Mouse (Mus musculus): ENCODE measurements at regions not wholly inside any gene's neighbourhood (a gene's known extent, or its start where the extent isn't known, plus 50 kb on each side); places are given as distances from the start of the nearest gene placed in this dataset.

- H3K27ac ChIP-seq (ENCODE audit: insufficient read depth, low read length) = no peak overlapping the region
- H3K36me3 ChIP-seq (ENCODE audit: control insufficient read depth, insufficient read depth, low read length, poor library complexity, severe bottlenecking) = no peaks in the 10 kb centered on the region
- no peak overlapping the region for H3K9ac ChIP-seq (ENCODE audit: low read depth, poor library complexity, severe bottlenecking)
- no peak for TF ChIP-seq EP300 (IDR thresholded peaks at IDR 0.05; ENCODE audit: insufficient read depth, low read depth, low read length)
- TF ChIP-seq POLR2A (IDR thresholded peaks at IDR 0.05; ENCODE audit: insufficient read depth, low read length) = no peak
- TF ChIP-seq CTCF (IDR thresholded peaks at IDR 0.05; ENCODE audit: low read depth, low read length) = no peak
- peaks cover 2% of the 10 kb centered on the region; the same call in 1 of the 2 replicates for H3K9me3 ChIP-seq (replicated peaks; ENCODE audit: control insufficient read depth, insufficient read depth, low read length, poor library complexity, severe bottlenecking)
- no peaks in the 10 kb centered on the region for H3K27me3 ChIP-seq (ENCODE audit: control insufficient read depth, insufficient read depth, low read length, poor library complexity, severe bottlenecking)
- no peaks in the 10 kb centered on the region for H3K4me1 ChIP-seq (ENCODE audit: control insufficient read depth, insufficient read depth, low read length)
- no peak overlapping the region for H3K4me3 ChIP-seq (ENCODE audit: low read depth, low read length)
These were observed 631.0 kb upstream of the Fam160b2 start for GRCm38 (mm10) chr14:71230484-71231188.

GRCm38 (mm10) chr14:71229955-71230354 lies 630.3 kb upstream of the Fam160b2 start:
- Histone ChIP-seq H3K27me3 (ENCODE audit: control insufficient read depth, insufficient read depth, low read length, poor library complexity, severe bottlenecking) (no peaks in the 10 kb centered on the region), H3K4me3 (ENCODE audit: low read depth, low read length) (no peak overlapping the region), H3K27ac (ENCODE audit: insufficient read depth, low read length) (no peak overlapping the region), H3K36me3 (ENCODE audit: control insufficient read depth, insufficient read depth, low read length, poor library complexity, severe bottlenecking) (no peaks in the 10 kb centered on the region), H3K9me3 (replicated peaks; ENCODE audit: control insufficient read depth, insufficient read depth, low read length, poor library complexity, severe bottlenecking) (peaks cover 2% of the 10 kb centered on the region; the same call in 1 of the 2 replicates), H3K4me1 (ENCODE audit: control insufficient read depth, insufficient read depth, low read length) (no peaks in the 10 kb centered on the region), H3K9ac (ENCODE audit: low read depth, poor library complexity, severe bottlenecking) (no peak overlapping the region)
- TF ChIP-seq EP300 (IDR thresholded peaks at IDR 0.05; ENCODE audit: insufficient read depth, low read depth, low read length) (no peak), POLR2A (IDR thresholded peaks at IDR 0.05; ENCODE audit: insufficient read depth, low read length) (no peak), CTCF (IDR thresholded peaks at IDR 0.05; ENCODE audit: low read depth, low read length) (no peak)

DNA sequence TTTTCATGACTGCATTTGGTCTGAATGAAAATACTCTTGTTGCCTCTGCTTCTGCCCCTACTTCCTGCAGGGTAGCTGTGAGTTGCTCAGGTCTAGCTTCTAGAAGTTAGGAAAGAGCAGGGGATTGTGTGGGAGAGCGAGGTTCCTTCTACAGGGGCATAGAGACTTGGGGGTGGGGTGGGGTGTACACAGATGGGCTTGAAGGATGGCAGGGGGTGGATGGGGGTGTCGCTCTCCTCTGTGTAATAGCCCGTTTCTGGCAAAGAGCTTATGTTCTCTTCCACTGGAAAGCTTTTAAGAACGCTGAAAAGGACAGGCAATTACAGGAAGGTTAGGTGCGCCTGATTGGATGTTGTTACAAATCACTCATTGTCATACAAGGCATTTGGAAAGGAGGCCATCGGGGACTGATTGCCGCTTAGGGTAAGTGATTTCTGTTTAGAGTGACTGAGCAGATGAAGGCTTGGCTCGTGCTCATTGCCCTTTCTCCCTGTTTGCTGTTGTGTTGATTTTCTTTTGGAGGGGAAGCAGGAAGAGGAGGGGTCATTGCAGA lies 629.3 kb upstream of the Fam160b2 start:
- H3K9me3 ChIP-seq (replicated peaks; ENCODE audit: control insufficient read depth, insufficient read depth, low read length, poor library complexity, severe bottlenecking) = peaks cover 6% of the 10 kb centered on the region; the same call in 1 of the 2 replicates
- H3K27ac ChIP-seq (ENCODE audit: insufficient read depth, low read length) = no peak overlapping the region
- H3K4me1 ChIP-seq (ENCODE audit: control insufficient read depth, insufficient read depth, low read length) = no peaks in the 10 kb centered on the region
- no peak overlapping the region for H3K9ac ChIP-seq (ENCODE audit: low read depth, poor library complexity, severe bottlenecking)
- H3K27me3 ChIP-seq (ENCODE audit: control insufficient read depth, insufficient read depth, low read length, poor library complexity, severe bottlenecking) = no peaks in the 10 kb centered on the region
- TF ChIP-seq CTCF (IDR thresholded peaks at IDR 0.05; ENCODE audit: low read depth, low read length) (no peak), POLR2A (IDR thresholded peaks at IDR 0.05; ENCODE audit: insufficient read depth, low read length) (no peak), EP300 (IDR thresholded peaks at IDR 0.05; ENCODE audit: insufficient read depth, low read depth, low read length) (no peak)
- no peaks in the 10 kb centered on the region for H3K36me3 ChIP-seq (ENCODE audit: control insufficient read depth, insufficient read depth, low read length, poor library complexity, severe bottlenecking)
- H3K4me3 ChIP-seq (ENCODE audit: low read depth, low read length) = no peak overlapping the region

- Histone ChIP-seq H3K4me3 (ENCODE audit: low read depth, low read length) (no peak overlapping the region), H3K4me1 (ENCODE audit: control insufficient read depth, insufficient read depth, low read length) (no peaks in the 10 kb centered on the region), H3K36me3 (ENCODE audit: control insufficient read depth, insufficient read depth, low read length, poor library complexity, severe bottlenecking) (no peaks in the 10 kb centered on the region), H3K27me3 (ENCODE audit: control insufficient read depth, insufficient read depth, low read length, poor library complexity, severe bottlenecking) (no peaks in the 10 kb centered on the region; the same call in 1 of the 2 replicates), H3K9ac (ENCODE audit: low read depth, poor library complexity, severe bottlenecking) (no peak overlapping the region), H3K9me3 (replicated peaks; ENCODE audit: control insufficient read depth, insufficient read depth, low read length, poor library complexity, severe bottlenecking) (peaks cover 8% of the 10 kb centered on the region), H3K27ac (ENCODE audit: insufficient read depth, low read length) (no peak overlapping the region)
- TF ChIP-seq EP300 (IDR thresholded peaks at IDR 0.05; ENCODE audit: insufficient read depth, low read depth, low read length) (no peak), POLR2A (IDR thresholded peaks at IDR 0.05; ENCODE audit: insufficient read depth, low read length) (no peak), CTCF (IDR thresholded peaks at IDR 0.05; ENCODE audit: low read depth, low read length) (no peak)
These were observed 617.4 kb upstream of the Fam160b2 start for GRCm38 (mm10) chr14:71217041-71217440.

- Histone ChIP-seq H3K9me3 (replicated peaks; ENCODE audit: control insufficient read depth, insufficient read depth, low read length, poor library complexity, severe bottlenecking) (0 out of 2 replicates have a peak, but pooled peaks cover 2% of the 10 kb centered on the region), H3K27ac (ENCODE audit: insufficient read depth, low read length) (no peak overlapping the region), H3K4me3 (ENCODE audit: low read depth, low read length) (no peak overlapping the region), H3K9ac (ENCODE audit: low read depth, poor library complexity, severe bottlenecking) (no peak overlapping the region), H3K4me1 (ENCODE audit: control insufficient read depth, insufficient read depth, low read length) (no peaks in the 10 kb centered on the region), H3K27me3 (ENCODE audit: control insufficient read depth, insufficient read depth, low read length, poor library complexity, severe bottlenecking) (no peaks in the 10 kb centered on the region; the same call in 1 of the 2 replicates), H3K36me3 (ENCODE audit: control insufficient read depth, insufficient read depth, low read length, poor library complexity, severe bottlenecking) (no peaks in the 10 kb centered on the region)
- TF ChIP-seq CTCF (IDR thresholded peaks at IDR 0.05; ENCODE audit: low read depth, low read length) = no peak
- no peak for TF ChIP-seq POLR2A (IDR thresholded peaks at IDR 0.05; ENCODE audit: insufficient read depth, low read length)
- TF ChIP-seq EP300 (IDR thresholded peaks at IDR 0.05; ENCODE audit: insufficient read depth, low read depth, low read length) = no peak
These were observed 611.8 kb upstream of the Fam160b2 start for GRCm38 (mm10) chr14:71211359-71211978.

- Histone ChIP-seq H3K4me1 (ENCODE audit: control insufficient read depth, insufficient read depth, low read length) (no peaks in the 10 kb centered on the region), H3K4me3 (ENCODE audit: low read depth, low read length) (no peak overlapping the region), H3K36me3 (ENCODE audit: control insufficient read depth, insufficient read depth, low read length, poor library complexity, severe bottlenecking) (no peaks in the 10 kb centered on the region), H3K27ac (ENCODE audit: insufficient read depth, low read length) (no peak overlapping the region), H3K9me3 (replicated peaks; ENCODE audit: control insufficient read depth, insufficient read depth, low read length, poor library complexity, severe bottlenecking) (no peaks in the 10 kb centered on the region), H3K9ac (ENCODE audit: low read depth, poor library complexity, severe bottlenecking) (no peak overlapping the region), H3K27me3 (ENCODE audit: control insufficient read depth, insufficient read depth, low read length, poor library complexity, severe bottlenecking) (no peaks in the 10 kb centered on the region)
- no peak for TF ChIP-seq EP300 (IDR thresholded peaks at IDR 0.05; ENCODE audit: insufficient read depth, low read depth, low read length)
- no peak for TF ChIP-seq POLR2A (IDR thresholded peaks at IDR 0.05; ENCODE audit: insufficient read depth, low read length)
- no peak for TF ChIP-seq CTCF (IDR thresholded peaks at IDR 0.05; ENCODE audit: low read depth, low read length)
These were observed 603.8 kb upstream of the Fam160b2 start for GRCm38 (mm10) chr14:71203459-71203858.

All from ES-Bruce4 (cell line).